In the genomic region with DNA sequence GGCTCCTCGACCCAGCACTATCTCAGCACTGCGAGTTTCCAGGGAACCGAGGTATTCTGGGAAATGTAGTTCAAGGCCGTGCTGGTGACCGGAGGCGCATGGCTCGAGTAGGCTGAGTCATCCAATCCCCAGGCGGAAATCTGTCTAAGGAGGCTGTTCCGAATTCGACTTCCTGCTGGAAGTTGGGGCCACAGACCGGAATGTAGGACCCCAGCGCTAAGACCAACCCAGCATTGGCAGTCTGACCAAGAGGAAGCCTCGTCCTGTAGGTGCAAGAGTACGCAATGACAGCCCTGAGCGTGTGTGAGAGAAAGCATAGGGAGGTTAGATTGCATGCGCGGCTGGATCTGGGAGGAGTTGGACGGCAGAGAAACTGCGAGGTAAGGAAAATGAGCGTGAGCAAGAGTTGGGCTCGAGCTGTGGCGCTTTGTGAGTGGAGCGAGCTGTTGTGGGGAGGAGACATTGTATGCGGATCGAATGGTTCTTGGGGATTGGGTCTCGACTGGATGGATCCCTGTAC, we compare ENCODE assay signal across 8 mouse cellular contexts. TPM values are rescaled to one million over a fixed set of nuclear protein-coding genes. Genes with fewer than 3 reads are reported as not detected.
DNase-seq lines count a peak whose midpoint lies in the region; ATAC-seq lines count a peak whose summit lies in the region.

A gene (plus strand): TSS at position 205 of the 520 bp plus-strand sequence.

- peak; percentile 91 to 97 for DNase-seq in adrenal gland, adult (ENCODE audit: inconsistent age in 2 of 2, low spot score in 1 of 2)
- DNase-seq in embryo, embryonic 10.5 days (ENCODE audit: low spot score): peak; percentile 97
- DNase-seq in gastrocnemius, postnatal 14 days: peak; percentile 86
- peak; percentile 91 to 94 for DNase-seq in left cerebral cortex, postnatal 10 days (ENCODE audit: extremely low spot score in 1 of 2, low spot score in 2 of 2)
- DNase-seq in right cerebral cortex, postnatal 25 days: peak; percentile 88
- peak; percentile 83 to 84 for DNase-seq in urinary bladder, postnatal 4 days (ENCODE audit: low spot score in 2 of 2)

- intact Hi-C loops in gastrocnemius, postnatal 14 days (cut with DNase I; ENCODE audit: low total_unique reads): no loop called here
- intact Hi-C loops in left cerebral cortex, postnatal 10 days (cut with DNase I): no loop called here

- ATAC-seq in inflammation-experienced regulatory T-cells, adult 6 months: peak; percentile 96
- peak; percentile 93 for ATAC-seq in megakaryocyte-erythroid progenitor cell, adult 5-6 weeks (replicated peaks; ENCODE audit: low FRiP score, low TSS enrichment, poor library complexity, severe bottlenecking)

RNA-seq across cellular contexts. Expression of the gene that starts here (rescaled TPM):
- total RNA-seq in gastrocnemius, postnatal 14 days (2021): 1 to 10 TPM; 9.1 to 9.7 TPM
- polyA plus RNA-seq in inflammation-experienced regulatory T-cells, adult 6 months (2017; shearing (Covaris generic)): 10 to 100 TPM; 16.3 to 19.1 (median 16.9) TPM
- 10 to 100 TPM; 20.1 to 22.2 TPM for total RNA-seq in left cerebral cortex, postnatal 10 days (2021)
- total RNA-seq in megakaryocyte-erythroid progenitor cell, adult 5-6 weeks (2014; fragmentation: Nextera tagmentation): 4.0 and 7.6 TPM in 2 replicates
- 10.4 and 12.2 TPM in 2 replicates for total RNA-seq in megakaryocyte-erythroid progenitor cell, adult 5-6 weeks (2017)

Comparison
In these comparisons a context has a peak if more than half of its experiments do, and no peak if none do; other contexts are left out.
1. Peak in every context shown above with its lines: DNase-seq and ATAC-seq.